Mouse (Mus musculus): ENCODE data around the gene Vps37d. TPM values are rescaled to one million over a fixed set of nuclear protein-coding genes. Genes with fewer than 3 reads are reported as not detected.

The Vps37d gene
- total and polyA plus RNA-seq, 2 experiments from 2014 or later = 31.1 to 71.1 TPM

- no peaks in the 10 kb centered on the region for H3K36me3 ChIP-seq (ENCODE audit: insufficient read depth)
- H3K4me3 ChIP-seq (ENCODE audit: low read depth, low read length) = no peak overlapping the region
- H3K9me3 ChIP-seq (ENCODE audit: low read length) = no peaks in the 10 kb centered on the region
- no peak for TF ChIP-seq CTCF (IDR thresholded peaks at IDR 0.05; ENCODE audit: low read depth)
- H3K27me3 ChIP-seq (ENCODE audit: insufficient read depth, low read length) = no peaks in the 10 kb centered on the region
- ATAC-seq (no peak), DNase-seq (no peak)
- WGBS = 50% methylated on average over 18 of the region's 18 CpGs
- H3K9ac ChIP-seq = no peak overlapping the region
- H3K4me2 ChIP-seq (ENCODE audit: low read depth) = no peak overlapping the region
- H3K27ac ChIP-seq (ENCODE audit: low read depth, low read length) = no peak overlapping the region
- peaks cover 6% of the 10 kb centered on the region; the same call in 1 of the 2 replicates for H3K4me1 ChIP-seq (ENCODE audit: insufficient read depth)
Observed at GRCm38 (mm10) chr5:135029007-135029854, 48.8 kb downstream of the Vps37d start.

- no peak overlapping the region for H3K27ac ChIP-seq (ENCODE audit: low read depth, low read length)
- H3K4me3 ChIP-seq (ENCODE audit: low read depth, low read length) = no peak overlapping the region
- peaks cover 11% of the 10 kb centered on the region; the same call in 1 of the 2 replicates for H3K4me1 ChIP-seq (ENCODE audit: insufficient read depth)
- no peak for TF ChIP-seq CTCF (IDR thresholded peaks at IDR 0.05; ENCODE audit: low read depth)
- H3K9me3 ChIP-seq (ENCODE audit: low read length) = no peaks in the 10 kb centered on the region
- H3K36me3 ChIP-seq (ENCODE audit: insufficient read depth) = no peaks in the 10 kb centered on the region
- H3K9ac ChIP-seq = 0 out of 2 replicates have a peak overlapping the region, but pooled peaks have one; percentile 4
- DNase-seq = no peak
- H3K4me2 ChIP-seq (ENCODE audit: low read depth) = no peak overlapping the region; the same call in 1 of the 2 replicates
- no peaks in the 10 kb centered on the region for H3K27me3 ChIP-seq (ENCODE audit: insufficient read depth, low read length)
- no peak for ATAC-seq
- 34% methylated on average over 7 of the region's 7 CpGs for WGBS
Observed at GRCm38 (mm10) chr5:135025899-135026298, 52.2 kb downstream of the Vps37d start.

GRCm38 (mm10) chr5:135024665-135025224, 53.3 kb downstream of the Vps37d start:
- 0 out of 2 replicates have a peak overlapping the region, but pooled peaks have one; percentile 69 for H3K9ac ChIP-seq
- no peak overlapping the region for H3K27ac ChIP-seq (ENCODE audit: low read depth, low read length)
- H3K36me3 ChIP-seq (ENCODE audit: insufficient read depth) = no peaks in the 10 kb centered on the region
- peak overlapping the region; percentile 89 for H3K4me2 ChIP-seq (ENCODE audit: low read depth)
- ATAC-seq (no peak), DNase-seq (no peak)
- 70% methylated on average over 11 of the region's 11 CpGs for WGBS
- peaks cover 11% of the 10 kb centered on the region; the same call in 1 of the 2 replicates for H3K4me1 ChIP-seq (ENCODE audit: insufficient read depth)
- H3K27me3 ChIP-seq (ENCODE audit: insufficient read depth, low read length) = no peaks in the 10 kb centered on the region
- H3K4me3 ChIP-seq (ENCODE audit: low read depth, low read length) = peak overlapping the region; percentile 88; the same call in 1 of the 2 replicates
- no peaks in the 10 kb centered on the region for H3K9me3 ChIP-seq (ENCODE audit: low read length)
- no peak for TF ChIP-seq CTCF (IDR thresholded peaks at IDR 0.05; ENCODE audit: low read depth)

GRCm38 (mm10) chr5:135023344-135024173, 54.5 kb downstream of the Vps37d start, which contains the start of gene Stx1a:
Gene Stx1a (plus strand): TSS chr5:135023482.
- peak within 1 kb of the TSS; percentile 58 for H3K27ac ChIP-seq (ENCODE audit: low read depth, low read length)
- DNase-seq = peak; percentile 93
- H3K9ac ChIP-seq = peak within 1 kb of the TSS; percentile 69
- no peaks in the 10 kb centered on the region for H3K27me3 ChIP-seq (ENCODE audit: insufficient read depth, low read length)
- peak within 1 kb of the TSS; percentile 89 for H3K4me2 ChIP-seq (ENCODE audit: low read depth)
- peak; percentile 97 for ATAC-seq
- no peak; the same call in 1 of the 2 replicates for TF ChIP-seq CTCF (IDR thresholded peaks at IDR 0.05; ENCODE audit: low read depth)
- peaks cover 6% of the 10 kb centered on the region; the same call in 1 of the 2 replicates for H3K4me1 ChIP-seq (ENCODE audit: insufficient read depth)
- WGBS = 1% methylated on average over 58 of the region's 61 CpGs
- peak within 1 kb of the TSS; percentile 88 for H3K4me3 ChIP-seq (ENCODE audit: low read depth, low read length)
- no peaks in the 10 kb centered on the region for H3K36me3 ChIP-seq (ENCODE audit: insufficient read depth)
- no peaks in the 10 kb centered on the region for H3K9me3 ChIP-seq (ENCODE audit: low read length)

Other genes with a start within 250 kb of the Vps37d start
- not detected in 2 replicates for gene Tmem270, start 171.5 kb downstream of the Vps37d start, total RNA-seq (2014; rRNA removed)
- gene Tmem270, start 171.5 kb downstream of the Vps37d start, polyA plus RNA-seq (2015; fragmentation: Nextera tagmentation; extraction: Ambion mirVana) = not detected in 2 replicates
- gene Cldn13, start 162.7 kb downstream of the Vps37d start, total RNA-seq (2014; rRNA removed) = not detected in 2 replicates
- gene Cldn13, start 162.7 kb downstream of the Vps37d start, polyA plus RNA-seq (2015; fragmentation: Nextera tagmentation; extraction: Ambion mirVana) = not detected in 2 replicates
- 4.5 and 10.1 TPM in 2 replicates for gene Mettl27, start 145.9 kb downstream of the Vps37d start, total RNA-seq (2014; rRNA removed)
- gene Mettl27, start 145.9 kb downstream of the Vps37d start, polyA plus RNA-seq (2015; fragmentation: Nextera tagmentation; extraction: Ambion mirVana) = 6.8 and 11.2 TPM in 2 replicates
- gene Cldn4, start 131.3 kb downstream of the Vps37d start, total RNA-seq (2014; rRNA removed) = not detected in 2 replicates
- gene Cldn4, start 131.3 kb downstream of the Vps37d start, polyA plus RNA-seq (2015; fragmentation: Nextera tagmentation; extraction: Ambion mirVana) = not detected in 2 replicates
- gene Cldn3, start 92.1 kb downstream of the Vps37d start, total RNA-seq (2014; rRNA removed) = 5.5 and 8.8 TPM in 2 replicates
- gene Cldn3, start 92.1 kb downstream of the Vps37d start, polyA plus RNA-seq (2015; fragmentation: Nextera tagmentation; extraction: Ambion mirVana) = 10.6 and 10.9 TPM in 2 replicates
- 46.3 and 61.1 TPM in 2 replicates for gene Abhd11, start 69.1 kb downstream of the Vps37d start, total RNA-seq (2014; rRNA removed)
- 86.7 and 91.4 TPM in 2 replicates for gene Abhd11, start 69.1 kb downstream of the Vps37d start, polyA plus RNA-seq (2015; fragmentation: Nextera tagmentation; extraction: Ambion mirVana)
- 152 and 167 TPM in 2 replicates for gene Stx1a, start 54.8 kb downstream of the Vps37d start, total RNA-seq (2014; rRNA removed)
- 143 and 171 TPM in 2 replicates for gene Stx1a, start 54.8 kb downstream of the Vps37d start, polyA plus RNA-seq (2015; fragmentation: Nextera tagmentation; extraction: Ambion mirVana)
- gene Dnajc30, start 14.1 kb downstream of the Vps37d start, total RNA-seq (2014; rRNA removed) = 11.8 and 14.6 TPM in 2 replicates
- 50.1 and 52.3 TPM in 2 replicates for gene Dnajc30, start 14.1 kb downstream of the Vps37d start, polyA plus RNA-seq (2015; fragmentation: Nextera tagmentation; extraction: Ambion mirVana)
- gene Bud23, start 13.3 kb downstream of the Vps37d start, total RNA-seq (2014; rRNA removed) = 72.1 and 92.3 TPM in 2 replicates
- gene Bud23, start 13.3 kb downstream of the Vps37d start, polyA plus RNA-seq (2015; fragmentation: Nextera tagmentation; extraction: Ambion mirVana) = 68.0 and 69.6 TPM in 2 replicates
- gene Mlxipl, start 11.6 kb upstream of the Vps37d start, total RNA-seq (2014; rRNA removed) = 0.76 and 0.77 TPM in 2 replicates
- 0.28 and 1.0 TPM in 2 replicates for gene Mlxipl, start 11.6 kb upstream of the Vps37d start, polyA plus RNA-seq (2015; fragmentation: Nextera tagmentation; extraction: Ambion mirVana)
- gene Tbl2, start 71.4 kb upstream of the Vps37d start, total RNA-seq (2014; rRNA removed) = 13.5 and 35.2 TPM in 2 replicates
- 9.2 and 12.0 TPM in 2 replicates for gene Tbl2, start 71.4 kb upstream of the Vps37d start, polyA plus RNA-seq (2015; fragmentation: Nextera tagmentation; extraction: Ambion mirVana)
- gene Bcl7b, start 90.0 kb upstream of the Vps37d start, total RNA-seq (2014; rRNA removed) = 30.3 and 31.4 TPM in 2 replicates
- 42.6 TPM in 2 replicates for gene Bcl7b, start 90.0 kb upstream of the Vps37d start, polyA plus RNA-seq (2015; fragmentation: Nextera tagmentation; extraction: Ambion mirVana)
- gene Baz1b, start 109.0 kb upstream of the Vps37d start, total RNA-seq (2014; rRNA removed) = 44.4 and 51.6 TPM in 2 replicates
- 11.1 and 15.0 TPM in 2 replicates for gene Baz1b, start 109.0 kb upstream of the Vps37d start, polyA plus RNA-seq (2015; fragmentation: Nextera tagmentation; extraction: Ambion mirVana)
- gene Fzd9, start 173.0 kb upstream of the Vps37d start, total RNA-seq (2014; rRNA removed) = 16.5 and 19.7 TPM in 2 replicates
- 14.2 and 16.6 TPM in 2 replicates for gene Fzd9, start 173.0 kb upstream of the Vps37d start, polyA plus RNA-seq (2015; fragmentation: Nextera tagmentation; extraction: Ambion mirVana)

Measured in forebrain, postnatal 0 days (tissue).